Mouse (Mus musculus) heart, adult 2 months (tissue): ENCODE data around the gene Gm36079.
"Not testable (repeated sequence)": the region's sequence is repeated elsewhere in the genome, so short reads cannot be mapped to it uniquely, and the experiment has no call there.

Experiments
- CTCF ChIP-seq: fragments of 200-600 bp; IDR thresholded peaks from 2 replicates; pipeline ENCODE4 v1.8.1; 2022; ENCODE audit warnings: antibody characterized with exemption, mild to moderate bottlenecking, moderate library complexity
- EP300 ChIP-seq: fragments of 200-500 bp; IDR thresholded peaks from 2 replicates; pipeline ENCODE4 v1.6.1; 2011; ENCODE audit warnings: low read depth, low read length, control low read depth; ENCODE audit not compliant: insufficient read depth
- POLR2A ChIP-seq: fragments of 200-500 bp; IDR thresholded peaks from 2 replicates; pipeline ENCODE4 v1.6.1; 2011; ENCODE audit warnings: mild to moderate bottlenecking, low read depth, low read length, control low read depth; ENCODE audit not compliant: insufficient read depth

GRCm38 (mm10) chr13:119991264-119991663 lies 35.5 kb downstream of the Gm36079 start:
- not testable (repeated sequence) for TF ChIP-seq EP300, POLR2A, CTCF
